Mouse (Mus musculus) spleen, postnatal 10 days (tissue): ENCODE measurements around the gene Aatk.

Experiments used
- DNase-seq, 2 experiments: peaks; one replicate each; pipeline ENCODE4 v3.0.0; 2021 to 2022; ENCODE audit warnings: low spot score in 2 of 2

Gene Aatk

GRCm38 (mm10) chr11:120046553-120047191 is at the start of gene Aatk:
Gene Aatk, minus strand, starts transcription at chr11:120047167.
- no peak for DNase-seq

- DNase-seq = no peak
These were observed 46.0 kb upstream of the Aatk start for GRCm38 (mm10) chr11:120092817-120093591.

GRCm38 (mm10) chr11:120090661-120091060 is 43.7 kb upstream of the Aatk start:
- no peak for DNase-seq

- DNase-seq = peak; percentile 93 to 98
These were observed 39.8 kb upstream of the Aatk start, which contains the start of gene Cep131 for GRCm38 (mm10) chr11:120086702-120087152. Gene Cep131, minus strand, starts transcription at chr11:120086827.

GRCm38 (mm10) chr11:120085891-120086627 is 39.1 kb upstream of the Aatk start:
- peak; percentile 48 to 53 for DNase-seq

- no peak for DNase-seq
These were observed 33.3 kb upstream of the Aatk start for GRCm38 (mm10) chr11:120080282-120080681.

GRCm38 (mm10) chr11:120076191-120076590 is 29.2 kb upstream of the Aatk start:
- DNase-seq = no peak

- no peak for DNase-seq
These were observed 26.1 kb upstream of the Aatk start for GRCm38 (mm10) chr11:120072986-120073647.

- no peak for DNase-seq
These were observed 24.9 kb upstream of the Aatk start for GRCm38 (mm10) chr11:120071731-120072320.

- no peak for DNase-seq
These were observed 24.1 kb upstream of the Aatk start for GRCm38 (mm10) chr11:120071065-120071464.

- no peak for DNase-seq
These were observed 23.4 kb upstream of the Aatk start for GRCm38 (mm10) chr11:120070286-120070930.

- DNase-seq = no peak
These were observed 22.3 kb upstream of the Aatk start for GRCm38 (mm10) chr11:120069261-120069660.

- DNase-seq = no peak
These were observed 20.9 kb upstream of the Aatk start for GRCm38 (mm10) chr11:120067834-120068233.

- peak; percentile 41 to 75 for DNase-seq
These were observed 18.3 kb upstream of the Aatk start for GRCm38 (mm10) chr11:120065291-120065690.

- DNase-seq = no peak
These were observed 17.7 kb upstream of the Aatk start for GRCm38 (mm10) chr11:120064668-120065040.

GRCm38 (mm10) chr11:120064006-120064667 is 17.2 kb upstream of the Aatk start:
- DNase-seq = no peak

- DNase-seq = no peak
These were observed 16.4 kb upstream of the Aatk start for GRCm38 (mm10) chr11:120063326-120063725.

- no peak for DNase-seq
These were observed 13.7 kb upstream of the Aatk start for GRCm38 (mm10) chr11:120060634-120061033.

- DNase-seq = no peak
These were observed 9.2 kb upstream of the Aatk start for GRCm38 (mm10) chr11:120055953-120056732.

- no peak for DNase-seq
These were observed 6.9 kb upstream of the Aatk start for GRCm38 (mm10) chr11:120053846-120054245.
